In the genomic region with DNA sequence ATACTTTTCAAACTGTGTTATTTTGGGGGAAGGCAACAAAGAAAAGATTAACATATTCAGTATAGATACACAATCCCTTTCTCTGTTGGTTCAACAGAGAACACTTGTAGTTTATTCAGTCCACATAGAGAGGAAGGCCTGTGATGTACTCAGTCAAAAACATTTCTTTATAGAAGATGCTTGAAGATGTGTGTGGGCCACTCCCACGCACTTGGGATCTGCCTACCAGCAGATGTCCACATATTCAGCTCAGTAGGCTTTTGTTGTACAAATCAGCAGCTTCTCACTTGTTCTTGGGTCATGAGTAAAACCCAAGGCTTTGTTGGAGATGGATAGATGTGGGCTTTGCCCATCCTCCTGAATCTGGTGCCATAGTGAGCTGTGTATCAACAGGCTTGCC, we compare ENCODE assay signal across 13 mouse cellular contexts.
"Had no signal": no experiment of that assay in that cellular context is flagged by ENCODE, and none has a peak within 500 bp of the region (broad histone marks: within the 10 kb centered on the region; RNA-seq: fewer than 3 reads in every experiment).

No protein-coding gene starts in this region.

- H3K27me3 ChIP-seq: liver, embryonic 13.5 days; stomach, embryonic 15.5 days had no signal

- H3K4me3 ChIP-seq: layer of hippocampus, adult 2 months; left cerebral cortex, adult 2 months; liver, embryonic 13.5 days; stomach, embryonic 15.5 days had no signal

- H3K4me2 ChIP-seq: liver, embryonic 13.5 days; midbrain, embryonic 11.5 days; stomach, embryonic 15.5 days had no signal

- H3K9ac ChIP-seq: liver, embryonic 13.5 days; stomach, embryonic 15.5 days had no signal

- H3K27ac ChIP-seq: kidney, postnatal 0 days; layer of hippocampus, adult 2 months; left cerebral cortex, adult 2 months; liver, embryonic 13.5 days; stomach, embryonic 15.5 days had no signal

- H3K9me3 ChIP-seq: liver, embryonic 13.5 days; stomach, embryonic 15.5 days had no signal

- H3K36me3 ChIP-seq: liver, embryonic 13.5 days; stomach, embryonic 15.5 days had no signal

- H3K4me1 ChIP-seq: liver, embryonic 13.5 days; stomach, embryonic 15.5 days had no signal

- DNase-seq: kidney, postnatal 25 days; liver, embryonic 13.5 days; lung, adult 2 months; lung, postnatal 4 days; right cerebral cortex, postnatal 14 days; spleen, adult 18-20 months; thymus, adult 18-20 months; thymus, postnatal 36 days had no signal
